Mouse (Mus musculus): ENCODE data around the gene Gm9837.

Gene Gm9837

GRCm38 (mm10) chr11:53425711-53426255, 44.5 kb downstream of the Gm9837 start:
- no peak for DNase-seq (ENCODE audit: low spot score)

GRCm38 (mm10) chr11:53425251-53425650, 45.0 kb downstream of the Gm9837 start:
- DNase-seq (ENCODE audit: low spot score): no peak

GRCm38 (mm10) chr11:53424826-53425225, 45.5 kb downstream of the Gm9837 start:
- DNase-seq (ENCODE audit: low spot score): no peak

GRCm38 (mm10) chr11:53423036-53423435, 47.2 kb downstream of the Gm9837 start, which contains the start of gene Leap2:
TSS of gene Leap2 (minus strand) at chr11:53423170.
- no peak for DNase-seq (ENCODE audit: low spot score)
